Mouse (Mus musculus): ENCODE results near the gene Myo18a.

Gene Myo18a

DNA sequence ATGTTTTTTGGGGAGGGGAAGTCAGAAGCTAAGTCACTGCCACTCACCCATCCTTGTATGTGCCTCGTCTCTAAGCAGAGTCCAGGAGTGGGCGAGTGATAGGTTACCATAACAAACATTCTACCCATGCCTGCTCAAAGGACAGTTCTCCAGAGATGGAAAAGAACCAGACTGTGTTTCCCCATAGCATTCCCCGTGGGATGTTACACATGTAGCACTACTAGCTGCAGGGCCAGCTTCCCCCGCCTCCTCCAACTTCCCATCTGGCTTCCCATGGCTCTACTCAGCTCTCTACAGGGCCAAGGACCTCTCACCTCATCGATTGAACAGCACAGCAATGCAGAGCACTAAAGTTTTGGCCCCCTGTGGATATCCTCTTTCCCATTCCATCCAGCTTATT is 32.2 kb downstream of the Myo18a start:
- in situ Hi-C loops (cut with MboI), result no loop called here

DNA sequence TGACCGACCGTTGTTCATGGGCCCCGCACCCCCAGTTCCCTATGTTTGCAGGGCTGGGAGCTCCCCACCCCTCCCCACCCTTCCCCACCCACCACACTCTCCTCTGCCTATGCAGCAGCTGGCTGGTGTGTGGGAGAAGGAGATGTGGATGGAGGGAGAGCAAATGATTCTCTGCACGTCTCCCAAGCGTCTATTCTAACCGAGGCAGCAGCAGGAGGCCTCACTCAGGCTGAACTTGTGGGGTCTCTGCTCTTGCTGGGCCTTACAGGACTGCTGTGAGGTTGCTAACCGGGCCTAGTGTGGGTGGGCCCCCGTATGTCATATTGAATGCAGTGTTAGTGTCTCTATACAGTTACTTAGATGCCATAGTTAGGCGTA is 37.4 kb downstream of the Myo18a start:
- in situ Hi-C loops (cut with MboI), result no loop called here

DNA sequence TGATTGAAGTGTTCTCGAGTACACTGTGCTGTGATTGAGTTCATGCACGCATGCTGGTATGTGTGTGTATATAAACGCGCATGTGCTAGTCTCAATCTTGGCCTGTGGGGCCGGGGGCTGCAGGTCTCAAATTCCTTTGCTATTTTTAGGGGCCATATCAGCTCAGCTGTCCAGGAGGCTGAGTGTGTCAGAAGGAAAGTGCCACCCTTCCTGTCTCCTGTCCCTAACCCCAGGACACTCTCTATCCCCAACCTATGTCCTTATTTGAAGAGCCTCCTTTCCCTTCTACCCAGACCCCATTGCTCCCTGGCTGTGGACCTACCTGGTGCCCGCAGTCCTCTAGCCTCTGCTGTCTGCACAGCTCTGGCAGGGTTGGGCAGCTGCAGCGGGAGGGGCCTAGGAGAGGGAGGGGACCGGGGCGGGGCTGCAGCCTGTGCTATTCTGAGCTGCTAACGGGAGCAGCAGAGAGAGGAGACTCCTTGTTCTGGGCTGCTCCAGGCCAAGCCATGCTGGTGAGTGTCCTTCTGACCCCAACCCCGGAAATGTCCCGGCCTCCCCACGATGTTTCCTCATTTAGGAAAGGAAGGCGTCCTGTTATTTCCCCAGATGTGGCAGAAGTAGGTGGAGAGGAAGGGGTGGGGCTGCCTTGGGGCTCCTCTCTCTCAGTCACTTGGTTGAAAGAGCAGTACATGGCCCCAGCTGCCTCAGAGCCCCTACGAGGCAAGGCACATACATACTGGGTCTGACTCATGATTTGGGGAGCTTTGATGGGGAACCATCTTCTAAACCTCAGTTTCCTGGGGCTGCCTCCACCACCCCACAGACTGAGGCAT is 38.0 kb downstream of the Myo18a start:
- in situ Hi-C loops (cut with MboI), result no loop called here

DNA sequence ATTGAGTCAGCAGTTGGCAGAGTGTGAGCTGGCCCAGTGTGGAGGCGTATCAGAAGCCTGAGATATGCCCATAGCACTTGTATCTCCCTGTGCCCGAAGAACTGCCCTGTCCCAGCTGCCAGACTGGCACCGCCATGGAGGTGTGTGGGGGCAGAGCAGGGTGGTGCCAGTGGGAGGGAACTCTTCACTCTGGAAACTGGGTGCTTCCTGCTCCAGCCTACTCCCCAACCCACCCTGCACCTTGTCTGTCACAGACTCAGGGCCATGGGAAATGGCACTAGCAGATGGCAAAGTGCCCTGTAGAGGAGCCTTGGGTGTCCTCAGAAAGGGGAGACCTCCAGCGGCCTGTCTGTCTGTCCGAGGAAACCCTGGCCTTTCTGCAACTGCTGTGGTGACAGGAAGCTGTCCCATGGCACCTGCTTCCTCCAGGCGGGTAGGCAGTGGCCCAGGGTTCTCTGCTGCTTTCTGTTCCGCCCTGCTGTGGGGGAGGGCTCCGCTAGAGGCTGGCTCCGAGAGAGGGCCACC is 39.4 kb downstream of the Myo18a start:
- in situ Hi-C loops (cut with MboI), result no loop called here

DNA sequence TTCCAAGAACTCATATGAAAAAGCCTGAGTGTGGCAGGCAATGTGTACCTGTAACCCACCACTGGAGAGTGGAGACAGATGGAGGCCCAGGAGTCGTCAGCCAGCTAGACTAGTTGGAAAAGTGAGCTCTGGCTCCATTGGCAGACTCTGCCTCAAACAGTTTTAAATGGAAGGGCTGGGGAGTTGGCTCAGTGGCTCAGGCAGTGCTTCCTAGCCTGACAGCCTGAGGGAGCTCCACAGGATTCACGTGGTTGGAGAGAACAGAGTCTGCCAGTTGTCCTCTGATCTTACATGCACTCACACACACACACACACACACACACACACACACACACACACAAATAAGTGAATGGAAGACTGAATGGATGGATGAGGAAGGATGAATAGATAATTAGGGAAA is 43.2 kb downstream of the Myo18a start:
- in situ Hi-C loops (cut with MboI), result no loop called here

DNA sequence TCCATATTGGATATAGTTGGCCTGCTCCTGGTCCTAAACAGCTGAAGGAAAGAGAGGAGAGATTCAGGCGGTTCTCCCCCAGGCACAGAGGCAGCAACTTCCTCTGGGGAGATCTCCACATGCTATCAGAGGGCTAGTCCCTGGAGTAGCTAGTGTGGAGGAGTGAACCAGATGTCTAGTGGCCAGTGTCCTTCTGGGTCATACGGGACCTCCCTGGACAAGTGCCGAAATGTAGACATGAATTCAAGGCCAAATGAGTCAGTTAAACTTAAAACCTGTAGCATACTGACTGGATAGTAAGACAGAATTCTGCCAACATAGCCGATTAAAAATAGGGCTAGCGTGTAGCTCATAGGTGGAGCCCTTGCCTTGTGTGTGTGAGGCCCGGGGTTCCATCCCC is 43.8 kb downstream of the Myo18a start:
- in situ Hi-C loops (cut with MboI), result no loop called here

DNA sequence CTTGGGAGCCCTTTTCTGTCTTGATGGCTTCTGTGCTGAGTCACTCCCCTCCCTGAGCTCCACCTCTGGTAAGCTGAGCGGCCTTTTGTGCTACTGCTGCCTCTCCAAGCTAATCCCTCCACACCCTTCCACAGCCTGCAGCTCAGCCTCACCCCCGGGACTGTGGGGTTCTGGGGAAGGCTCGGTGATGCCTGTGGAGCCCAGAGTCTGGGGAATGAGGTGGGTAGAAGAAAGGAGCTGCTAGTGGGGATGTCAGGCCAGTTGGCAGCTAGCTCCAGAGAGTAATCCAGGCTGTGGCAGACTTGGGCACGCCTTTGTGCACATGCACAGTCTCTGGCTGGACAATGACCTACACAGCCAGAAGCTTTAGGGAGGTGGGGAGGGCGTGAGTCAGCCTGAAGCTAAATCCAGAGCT is 45.0 kb downstream of the Myo18a start:
- in situ Hi-C loops (cut with MboI), result no loop called here

DNA sequence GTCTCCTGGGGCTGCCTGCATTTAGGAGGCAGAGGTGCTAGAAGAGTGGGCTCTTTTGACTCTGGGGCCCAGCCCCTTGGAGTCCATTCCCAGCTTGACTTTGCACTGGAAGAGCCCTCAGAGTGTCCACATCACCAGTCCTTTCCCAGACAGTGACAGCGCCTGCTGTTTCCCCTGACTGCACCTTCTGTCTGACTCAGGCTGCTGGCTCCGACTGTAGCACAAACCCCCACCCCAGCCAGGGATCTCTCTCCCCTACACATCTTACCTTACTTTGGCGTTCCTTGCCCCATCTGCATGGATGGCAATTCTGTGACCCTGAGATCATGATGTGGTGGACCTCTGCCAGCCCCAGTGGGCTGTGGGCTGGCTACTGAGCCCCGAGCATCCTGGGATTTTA is 46.2 kb downstream of the Myo18a start:
- in situ Hi-C loops (cut with MboI), result no loop called here

DNA sequence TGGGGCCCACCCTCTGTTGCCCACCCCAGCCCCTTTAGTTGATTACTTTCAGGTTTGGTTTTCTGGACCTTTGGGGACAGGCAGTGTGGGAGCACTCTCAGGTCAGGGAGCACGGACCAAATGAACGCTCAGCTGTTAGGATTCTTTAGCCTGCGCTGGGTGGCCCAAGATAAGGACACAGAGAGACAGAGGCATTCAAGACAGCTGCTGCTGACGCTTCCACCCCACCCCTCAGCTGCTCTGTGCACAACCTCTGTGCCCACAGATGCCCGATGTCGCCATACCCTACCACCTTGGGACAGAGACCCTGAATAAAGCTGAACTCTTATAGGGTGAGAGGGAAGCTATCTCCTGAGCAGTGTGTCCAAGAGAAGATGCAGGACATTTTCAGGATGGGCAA is 47.0 kb downstream of the Myo18a start:
- in situ Hi-C loops (cut with MboI), result no loop called here

DNA sequence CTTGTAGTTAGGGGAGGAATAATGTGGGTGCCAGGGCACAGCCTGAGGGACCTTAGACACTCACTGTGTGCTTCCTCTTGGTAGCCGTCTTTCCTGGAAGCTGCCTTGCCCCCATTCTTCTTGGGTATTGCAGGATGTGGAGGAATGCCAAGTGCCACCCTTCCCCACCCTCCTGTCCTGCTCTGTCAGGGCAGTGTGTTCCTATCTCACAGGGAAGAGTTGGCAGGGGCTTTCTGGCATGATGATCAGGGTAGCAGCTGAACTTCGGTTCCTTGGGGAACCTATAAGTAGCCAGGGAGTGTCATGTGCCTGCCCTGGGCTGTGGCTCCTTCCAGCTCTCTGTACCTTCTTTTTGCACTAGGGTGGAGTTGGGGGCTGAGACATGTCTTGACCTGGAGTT is 50.9 kb downstream of the Myo18a start:
- in situ Hi-C loops (cut with MboI), result no loop called here

DNA sequence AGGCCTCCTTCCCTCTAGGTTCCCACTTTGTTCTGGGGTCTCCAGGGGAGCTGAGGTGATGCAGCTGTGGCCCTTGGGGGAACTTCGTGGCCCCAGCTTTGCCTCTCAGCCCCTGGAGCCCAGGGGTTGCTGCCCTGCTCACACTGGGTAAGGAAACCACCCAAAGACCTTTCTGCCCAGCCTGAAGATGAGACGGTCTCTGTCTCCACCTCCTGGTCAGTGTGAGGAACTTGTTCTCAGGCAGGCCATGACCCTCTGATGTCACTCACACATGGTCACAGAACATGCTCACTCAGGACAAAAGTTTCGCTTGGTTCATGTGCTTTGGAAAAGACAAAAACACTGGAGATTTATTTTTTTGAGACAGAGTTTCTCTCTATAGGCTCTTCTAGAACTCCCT is 53.0 kb downstream of the Myo18a start:
- in situ Hi-C loops (cut with MboI), result no loop called here

DNA sequence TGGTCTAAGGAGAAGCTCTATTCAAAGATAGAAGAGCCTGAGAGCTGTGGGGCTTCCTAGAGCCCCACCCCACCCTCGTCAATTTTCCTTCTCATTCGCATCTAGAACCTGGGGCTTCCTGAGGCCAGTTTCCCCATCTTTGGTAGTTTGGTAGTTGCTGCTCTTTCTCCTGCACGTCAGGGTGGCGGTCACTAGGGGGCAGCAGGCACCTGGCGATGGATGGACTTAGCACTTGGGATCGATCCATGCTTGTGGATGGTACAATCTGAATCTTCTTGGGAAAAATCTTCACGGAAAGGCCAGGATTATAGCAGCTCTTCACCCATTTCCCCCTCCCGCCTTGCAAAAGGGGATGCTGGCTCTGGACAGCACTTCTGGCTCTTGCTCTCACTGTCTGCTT is 58.6 kb downstream of the Myo18a start:
- in situ Hi-C loops (cut with MboI), result loop anchor here (10.0 kb wide), 1 partner anchor 133 kb away; no protein-coding TSS in a partner anchor

DNA sequence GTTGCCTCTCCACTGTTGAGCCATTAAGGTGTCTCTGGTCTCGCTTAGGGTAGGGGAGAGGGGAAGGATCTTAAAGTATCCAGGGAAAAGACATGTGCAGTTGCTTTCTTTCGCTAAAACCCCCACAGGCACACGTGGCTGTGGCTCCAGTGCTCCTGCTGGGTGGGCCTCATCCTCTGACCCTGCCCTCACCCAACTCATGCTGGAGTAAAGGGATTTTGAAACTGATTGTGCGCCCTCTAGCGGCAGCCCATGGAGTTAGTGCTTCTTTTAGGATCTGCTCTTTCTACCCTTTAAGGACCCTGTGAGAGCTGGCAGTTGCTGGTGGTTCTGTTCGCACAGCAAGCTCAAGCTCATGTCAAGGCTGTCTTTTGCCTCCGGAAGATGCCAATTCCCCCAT is 59.7 kb downstream of the Myo18a start:
- in situ Hi-C loops (cut with MboI), result loop anchor here (10.0 kb wide), 1 partner anchor 132 kb away; no protein-coding TSS in a partner anchor

DNA sequence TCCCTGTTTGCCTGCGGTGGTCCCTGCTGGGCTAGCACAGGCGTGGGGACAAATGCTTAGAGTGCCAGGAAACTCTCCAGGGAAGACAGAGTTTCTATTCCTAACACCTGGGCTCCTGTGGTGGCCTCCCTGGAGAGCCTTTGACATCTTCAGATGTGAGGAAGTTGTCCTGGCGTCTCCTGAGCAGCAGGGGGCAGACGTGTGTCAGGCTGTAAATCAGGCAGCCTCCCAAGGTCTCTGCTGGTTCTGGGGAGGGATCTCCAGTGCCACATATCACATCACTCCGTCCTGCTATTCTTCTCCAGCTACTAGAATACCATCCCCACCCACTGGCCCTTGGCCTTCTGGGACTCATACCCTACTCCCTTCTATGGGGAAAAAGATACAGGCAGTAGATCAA is 62.8 kb downstream of the Myo18a start:
- in situ Hi-C loops (cut with MboI), result loop anchor here (10.0 kb wide), 1 partner anchor 129 kb away; no protein-coding TSS in a partner anchor

DNA sequence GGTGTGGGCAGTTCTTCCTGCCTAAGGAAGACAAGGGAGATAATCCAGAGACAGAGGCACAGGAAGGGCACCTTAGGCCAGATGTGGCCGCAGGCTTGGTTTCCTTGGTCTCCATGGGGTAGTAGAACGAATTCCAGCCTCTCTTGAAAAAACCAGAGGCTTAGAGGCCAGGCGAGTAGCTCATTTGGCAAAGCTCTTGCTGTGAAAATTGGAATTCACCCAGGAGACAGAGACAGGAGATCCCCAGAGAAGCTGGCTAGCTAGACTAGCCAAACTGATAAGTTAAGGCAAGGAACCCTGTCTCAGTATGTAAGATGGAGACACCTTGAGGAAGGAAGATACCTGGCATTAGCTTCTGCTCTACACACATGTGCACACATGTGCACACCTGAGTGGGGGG is 63.3 kb downstream of the Myo18a start:
- in situ Hi-C loops (cut with MboI), result loop anchor here (10.0 kb wide), 1 partner anchor 128 kb away; no protein-coding TSS in a partner anchor

DNA sequence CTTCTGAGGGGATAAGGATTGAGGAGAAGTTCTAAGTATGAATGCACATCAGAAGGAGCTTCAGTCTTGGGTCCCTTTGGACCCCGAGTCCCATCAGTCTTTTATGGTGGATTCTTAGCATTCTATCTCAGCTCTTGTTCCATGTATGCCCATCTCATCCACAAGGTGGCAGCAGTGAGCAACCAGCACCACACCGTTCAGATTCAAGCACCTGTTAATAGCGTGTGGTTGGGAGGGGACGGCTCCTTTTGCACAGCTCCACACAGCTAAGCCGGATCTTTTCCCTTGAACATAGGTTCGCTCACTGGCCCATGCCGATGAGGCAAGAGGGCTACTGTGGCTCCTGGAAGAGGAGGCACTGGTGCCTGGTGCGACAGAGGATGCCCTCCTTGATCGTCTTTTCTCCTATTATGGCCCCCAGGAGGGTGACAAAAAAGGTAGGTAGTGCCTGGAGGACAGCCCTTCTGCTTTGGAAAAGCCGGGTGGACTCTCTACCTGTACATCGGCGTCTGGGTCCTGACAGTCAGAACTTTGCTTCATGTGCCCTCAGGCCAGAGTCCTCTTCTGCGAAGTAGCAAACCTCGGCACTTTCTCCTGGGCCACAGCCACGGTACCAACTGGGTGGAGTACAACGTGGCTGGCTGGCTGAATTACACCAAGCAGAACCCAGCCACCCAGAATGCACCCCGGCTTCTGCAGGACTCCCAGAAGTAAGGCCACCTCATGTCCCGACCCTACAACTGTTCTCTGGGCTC is 64.4 kb downstream of the Myo18a start:
- in situ Hi-C loops (cut with MboI), result loop anchor here (10.0 kb wide), 1 partner anchor 127 kb away; no protein-coding TSS in a partner anchor

DNA sequence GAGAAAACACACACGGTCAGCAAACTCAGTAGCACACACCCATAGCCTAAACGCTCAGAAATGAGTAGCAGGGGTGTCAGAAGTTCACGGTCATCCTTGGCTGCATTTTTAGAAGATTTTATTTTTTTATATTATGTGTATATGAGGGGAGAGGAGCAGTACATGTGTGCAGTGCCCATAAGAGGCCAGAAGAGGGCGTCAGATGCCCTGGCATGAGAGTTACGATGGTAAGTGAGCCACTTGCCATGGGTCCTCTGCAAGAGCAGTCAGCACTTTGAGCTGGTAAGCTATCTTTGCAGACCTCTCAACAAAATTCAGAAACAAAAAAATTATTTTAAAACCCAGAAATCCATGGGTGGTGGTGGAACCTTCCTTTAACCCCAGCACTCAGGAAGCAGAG is 65.1 kb downstream of the Myo18a start:
- in situ Hi-C loops (cut with MboI), result loop anchor here (10.0 kb wide), 1 partner anchor 127 kb away; no protein-coding TSS in a partner anchor

DNA sequence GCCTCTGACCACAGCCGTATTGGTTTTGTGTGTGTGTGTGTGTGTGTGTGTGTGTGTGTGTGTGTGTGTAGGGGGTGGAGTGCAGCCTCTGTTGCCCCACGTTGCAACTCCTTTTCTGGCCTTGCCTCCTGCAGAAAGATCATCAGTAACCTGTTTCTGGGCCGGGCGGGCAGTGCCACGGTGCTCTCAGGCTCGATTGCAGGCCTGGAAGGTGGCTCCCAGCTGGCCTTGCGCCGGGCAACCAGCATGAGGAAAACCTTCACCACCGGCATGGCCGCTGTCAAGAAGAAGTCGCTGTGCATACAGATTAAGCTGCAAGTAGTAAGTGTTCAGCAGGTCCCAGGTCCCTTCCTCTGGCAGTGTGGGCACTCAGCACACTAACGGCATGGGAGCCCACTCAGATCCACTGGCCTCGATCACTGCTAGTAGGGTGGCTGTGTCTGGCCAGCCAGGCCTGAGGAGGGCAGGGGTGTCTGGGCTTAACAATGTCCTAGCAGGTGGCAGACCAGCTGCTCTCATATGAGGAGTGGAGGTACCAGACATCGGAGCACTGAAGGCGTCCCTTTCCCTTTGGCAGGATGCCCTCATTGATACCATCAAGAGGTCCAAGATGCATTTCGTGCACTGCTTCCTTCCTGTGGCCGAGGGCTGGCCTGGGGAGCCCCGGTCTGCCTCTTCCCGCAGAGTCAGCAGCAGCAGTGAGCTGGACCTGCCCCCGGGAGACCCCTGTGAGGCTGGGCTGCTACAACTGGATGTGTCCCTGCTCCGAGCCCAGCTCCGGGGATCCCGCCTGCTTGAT is 66.2 kb downstream of the Myo18a start:
- in situ Hi-C loops (cut with MboI), result loop anchor here (10.0 kb wide), 1 partner anchor 126 kb away; no protein-coding TSS in a partner anchor

DNA sequence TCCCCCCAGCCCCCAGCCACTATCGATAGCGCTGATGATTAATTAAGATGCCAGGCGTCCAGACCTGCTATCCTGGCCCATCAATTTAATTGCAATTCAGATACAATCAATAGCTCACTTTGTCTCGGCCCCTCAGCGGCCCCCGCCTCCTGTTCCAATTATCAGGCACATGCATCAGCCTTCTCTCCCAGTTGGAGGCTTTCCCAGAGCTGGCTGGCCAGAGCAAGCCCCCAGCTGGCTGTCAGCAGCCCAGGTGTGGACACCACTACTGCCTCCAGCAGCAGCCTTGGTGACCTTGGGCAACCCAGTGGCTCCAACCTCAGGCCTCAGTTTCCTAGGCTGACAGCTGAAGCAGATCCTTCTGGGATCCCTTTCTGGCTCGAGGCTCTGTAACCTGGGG is 67.8 kb downstream of the Myo18a start:
- in situ Hi-C loops (cut with MboI), result no loop called here

DNA sequence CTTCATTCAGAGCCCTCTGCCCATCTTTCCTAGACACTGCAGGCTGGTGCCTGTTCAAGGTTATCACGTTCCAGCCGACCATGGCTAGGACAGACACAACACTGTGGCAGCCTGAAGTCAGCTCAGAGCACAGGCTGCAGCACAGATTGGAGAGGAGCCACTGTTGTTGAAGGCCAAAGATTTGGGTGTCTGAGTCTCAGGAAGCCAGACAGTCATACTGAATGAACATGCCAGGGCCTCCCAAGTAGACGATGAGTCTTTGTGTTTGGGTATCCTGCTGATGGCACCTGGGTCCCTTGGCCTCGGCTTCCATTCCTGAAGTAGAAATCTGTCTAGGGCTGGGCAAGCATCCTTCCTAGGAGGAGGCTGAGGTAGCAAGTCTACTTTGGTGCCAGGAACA is 69.5 kb downstream of the Myo18a start:
- in situ Hi-C loops (cut with MboI), result no loop called here

DNA sequence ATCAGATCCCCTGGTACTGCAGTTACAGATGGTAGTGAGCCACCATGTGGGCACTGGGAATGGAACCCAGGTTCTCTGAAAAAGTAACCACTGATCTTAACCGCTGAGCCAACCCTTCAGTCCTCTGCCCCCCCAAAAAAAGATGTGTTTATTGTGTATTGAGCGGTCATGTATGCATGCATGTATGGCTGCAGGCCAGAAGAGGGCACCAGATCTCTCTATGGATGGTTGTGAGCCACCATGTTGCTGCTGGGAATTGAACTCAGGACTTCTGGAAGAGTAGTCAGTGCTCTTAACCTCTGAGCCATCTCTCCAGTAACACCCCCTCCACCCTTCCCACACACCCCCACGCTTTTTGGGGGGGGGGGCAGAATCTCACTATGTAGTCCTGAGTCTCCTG is 72.1 kb downstream of the Myo18a start:
- in situ Hi-C loops (cut with MboI), result no loop called here

DNA sequence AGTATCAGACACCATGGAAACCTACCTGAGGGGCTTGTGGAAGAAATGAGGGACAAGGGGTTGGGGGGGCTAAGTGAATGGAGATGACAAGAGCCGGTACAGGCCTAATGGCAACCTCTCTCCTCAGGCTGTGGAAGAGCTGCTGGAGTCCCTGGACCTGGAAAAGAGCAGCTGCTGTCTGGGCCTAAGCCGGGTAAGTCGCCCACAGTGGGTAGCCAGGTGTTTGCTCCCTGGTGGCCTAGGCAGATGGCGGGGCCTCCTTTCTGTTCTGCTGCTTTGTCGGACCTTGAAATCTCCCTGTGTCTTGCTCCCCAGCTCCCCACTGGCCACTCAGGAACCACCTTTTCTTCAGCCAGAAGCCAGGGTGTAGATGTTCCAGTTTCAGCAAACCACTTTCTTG is 73.2 kb downstream of the Myo18a start:
- in situ Hi-C loops (cut with MboI), result no loop called here

All from mature B cell (primary cell).